Mouse (Mus musculus) heart, embryonic 16.5 days (tissue): ENCODE results near the gene Rpap1. TPM values are rescaled to one million over a fixed set of nuclear protein-coding genes. Genes with fewer than 3 reads are reported as not detected.

Source experiments
- ATAC-seq: fragments of 200-750 bp; cut with Nextera tagmentation; replicated peaks from 2 replicates; pipeline ENCODE4 v1.8.0; 2017; ENCODE audit warnings: moderate number of reproducible peaks; ENCODE audit not compliant: insufficient read depth, low FRiP score; ENCODE audit errors: extremely low read depth
- H3K27ac ChIP-seq: fragments of 300-500 bp; sonication (generic); 2 replicates; pipeline ENCODE4 v1.5.1; 2014; ENCODE audit warnings: mild to moderate bottlenecking, low read length, control low read depth, moderate library complexity
- H3K27me3 ChIP-seq: fragments of 300-500 bp; sonication (generic); 2 replicates; pipeline ENCODE4 v1.6.1; 2014; ENCODE audit warnings: low read length, mixed read lengths; ENCODE audit not compliant: control insufficient read depth, insufficient read depth
- H3K36me3 ChIP-seq: fragments of 300-500 bp; sonication (generic); 2 replicates; pipeline ENCODE4 v1.6.1; 2014; ENCODE audit not compliant: control insufficient read depth, insufficient read depth
- H3K4me1 ChIP-seq: fragments of 300-500 bp; sonication (generic); 2 replicates; pipeline ENCODE4 v1.6.1; 2014; ENCODE audit warnings: low read length, mixed read lengths; ENCODE audit not compliant: control insufficient read depth, insufficient read depth
- H3K4me2 ChIP-seq: fragments of 300-500 bp; sonication (generic); 2 replicates; pipeline ENCODE4 v1.6.1; 2014; ENCODE audit warnings: low read depth, mild to moderate bottlenecking, control low read depth, low read length
- H3K4me3 ChIP-seq: fragments of 300-500 bp; sonication (generic); 2 replicates; pipeline ENCODE4 v1.5.1; 2014; ENCODE audit warnings: mild to moderate bottlenecking, control low read depth, low read length
- H3K9ac ChIP-seq: fragments of 300-500 bp; sonication (generic); 2 replicates; pipeline ENCODE4 v1.6.1; 2014; ENCODE audit warnings: low read length, control low read depth
- H3K9me3 ChIP-seq: fragments of 300-500 bp; sonication (generic); replicated peaks from 2 replicates; pipeline ENCODE4 v1.6.1; 2016; ENCODE audit warnings: low read length; ENCODE audit not compliant: control insufficient read depth
- WGBS: fragments of 180-500 bp; shearing (Covaris S2); extraction: QIAGEN DNeasy Blood & Tissue Kit; methylation state at CpG from one replicate; pipeline ENCODE4 v1.1.7; 2014; 5-methylcytosine and 5-hydroxymethylcytosine counted together
- polyA plus RNA-seq: library from polyadenylated mRNA; unstranded; fragments of >200 nt; fragmentation: Nextera tagmentation; extraction: Ambion mirVana; gene quantifications from 2 replicates; pipeline ENCODE4 v1.2.1, GENCODE M21; 2015

Rpap1 gene
- polyA plus RNA-seq, 1 experiment from 2014 or later: 17.2 TPM

DNA sequence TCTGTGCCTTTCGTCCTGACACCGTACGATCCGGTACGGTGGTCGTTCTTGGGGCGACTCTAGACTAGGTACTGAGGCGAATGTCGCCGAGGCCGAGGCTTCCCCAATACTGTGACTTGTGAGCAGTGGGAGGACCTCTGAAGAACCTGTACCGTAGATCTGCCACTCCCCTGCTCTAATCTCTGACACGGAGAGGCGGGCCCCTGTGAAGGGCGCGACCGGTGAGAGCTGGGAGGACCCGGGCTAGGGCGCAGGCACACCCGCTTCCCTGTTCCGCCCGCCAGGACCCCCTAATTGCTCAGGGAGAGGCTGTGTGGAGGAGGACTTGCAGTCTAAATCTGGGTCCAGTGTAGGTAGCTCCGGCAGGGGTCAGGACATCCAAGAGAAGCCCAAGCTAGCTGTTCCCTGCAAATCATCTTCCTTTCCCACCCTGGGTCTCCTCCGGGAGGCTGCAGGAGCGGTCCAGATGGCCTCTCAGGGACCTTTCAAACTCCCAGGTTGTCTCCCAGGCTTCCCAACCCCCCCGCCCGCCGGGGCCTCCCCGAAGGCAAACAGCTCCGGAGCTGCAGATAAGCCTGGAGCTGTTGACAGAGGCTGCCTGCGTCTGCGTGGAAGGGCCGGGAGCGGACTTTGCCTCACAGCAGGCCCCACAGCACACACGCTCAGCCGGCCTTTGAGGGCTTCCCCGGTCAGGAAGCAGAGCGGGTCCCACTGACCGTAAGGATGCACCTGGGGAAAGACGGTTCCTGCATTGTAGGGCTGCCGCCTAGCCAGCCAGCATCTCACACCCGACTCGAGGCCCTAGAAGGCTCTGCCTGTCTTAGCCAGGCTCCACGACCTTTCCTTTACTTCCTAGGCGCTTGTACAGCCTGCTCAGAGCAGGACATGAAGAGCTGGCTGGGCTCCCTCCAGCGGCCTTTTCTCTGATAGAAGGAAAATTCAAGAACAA, 42.9 kb downstream of the Rpap1 start:
- Histone ChIP-seq H3K4me2 (peak overlapping the region; percentile 96), H3K9ac (peak overlapping the region; percentile 55), H3K27me3 (peaks cover 13% of the 10 kb centered on the region), H3K27ac (peak overlapping the region; percentile 67), H3K4me3 (peak overlapping the region; percentile 45), H3K4me1 (peaks cover 42% of the 10 kb centered on the region), H3K9me3 (no peaks in the 10 kb centered on the region), H3K36me3 (no peaks in the 10 kb centered on the region)
- 0 out of 2 replicates have a peak, but pooled peaks have one; percentile 10 for ATAC-seq
- WGBS: 5% methylated on average over 46 of the region's 46 CpGs

DNA sequence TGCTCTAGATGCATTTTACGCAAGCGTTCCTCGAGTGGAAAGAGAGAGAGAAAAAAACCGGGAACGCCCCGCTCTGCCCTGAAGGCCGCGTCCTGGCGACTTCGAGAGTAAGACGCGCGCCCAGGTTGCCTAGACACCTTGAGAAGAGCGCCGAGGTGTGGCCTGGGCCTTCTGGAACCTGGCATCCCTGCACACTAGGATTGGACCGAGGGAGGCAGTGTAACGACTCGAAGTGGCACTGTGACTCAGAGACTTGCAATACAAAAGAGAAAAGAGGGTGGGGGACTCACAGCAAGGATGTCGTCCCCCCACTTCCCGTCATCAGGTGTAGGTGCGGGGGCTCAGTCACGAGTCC, 43.6 kb downstream of the Rpap1 start:
- H3K9ac ChIP-seq: peak overlapping the region; percentile 55; the same call in 1 of the 2 replicates
- H3K4me1 ChIP-seq: peaks cover 42% of the 10 kb centered on the region
- H3K27ac ChIP-seq: no peak overlapping the region
- H3K4me2 ChIP-seq: peak overlapping the region; percentile 96
- no peaks in the 10 kb centered on the region for H3K9me3 ChIP-seq
- H3K36me3 ChIP-seq: no peaks in the 10 kb centered on the region
- H3K4me3 ChIP-seq: peak overlapping the region; percentile 45
- ATAC-seq: no peak
- 17% methylated on average over 22 of the region's 22 CpGs for WGBS
- H3K27me3 ChIP-seq: peaks cover 13% of the 10 kb centered on the region

DNA sequence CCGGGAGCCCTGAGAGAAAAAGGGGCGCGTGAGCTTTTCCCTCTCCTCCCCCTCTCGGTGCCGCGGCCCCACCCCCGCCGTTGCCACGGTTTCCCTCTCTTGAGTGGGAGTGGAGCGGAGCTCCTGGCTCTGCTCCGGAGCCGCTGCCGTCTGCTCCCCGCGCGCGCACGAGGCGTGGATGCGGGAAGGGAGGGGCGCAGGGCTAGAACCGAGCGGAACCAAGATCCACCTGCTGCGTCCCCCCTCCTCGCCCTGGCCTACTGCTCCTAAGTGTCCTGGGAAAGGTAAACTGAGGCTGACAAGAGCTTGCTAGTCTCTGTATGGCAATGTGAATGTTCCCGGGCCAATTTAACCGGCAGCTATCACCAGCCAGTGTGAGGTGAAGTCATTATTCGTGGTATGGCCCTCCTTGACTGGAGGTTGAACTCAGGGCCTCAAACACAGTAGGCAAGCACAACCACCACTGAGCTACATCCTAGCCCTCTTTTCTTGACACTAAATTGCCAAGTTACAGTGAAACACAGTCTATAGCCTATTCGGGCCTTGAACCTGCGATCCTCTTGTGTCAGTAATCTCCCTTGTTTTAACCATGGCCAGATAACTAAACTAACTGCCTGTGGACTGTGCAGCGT, 44.0 kb downstream of the Rpap1 start:
- WGBS: 13% methylated on average over 25 of the region's 31 CpGs
- H3K9me3 ChIP-seq: no peaks in the 10 kb centered on the region
- peaks cover 42% of the 10 kb centered on the region for H3K4me1 ChIP-seq
- H3K27ac ChIP-seq: no peak overlapping the region
- peak overlapping the region; percentile 81 for H3K9ac ChIP-seq
- peak overlapping the region; percentile 96 for H3K4me2 ChIP-seq
- no peak for ATAC-seq
- H3K27me3 ChIP-seq: peaks cover 13% of the 10 kb centered on the region
- peak overlapping the region; percentile 67 for H3K4me3 ChIP-seq
- H3K36me3 ChIP-seq: no peaks in the 10 kb centered on the region

DNA sequence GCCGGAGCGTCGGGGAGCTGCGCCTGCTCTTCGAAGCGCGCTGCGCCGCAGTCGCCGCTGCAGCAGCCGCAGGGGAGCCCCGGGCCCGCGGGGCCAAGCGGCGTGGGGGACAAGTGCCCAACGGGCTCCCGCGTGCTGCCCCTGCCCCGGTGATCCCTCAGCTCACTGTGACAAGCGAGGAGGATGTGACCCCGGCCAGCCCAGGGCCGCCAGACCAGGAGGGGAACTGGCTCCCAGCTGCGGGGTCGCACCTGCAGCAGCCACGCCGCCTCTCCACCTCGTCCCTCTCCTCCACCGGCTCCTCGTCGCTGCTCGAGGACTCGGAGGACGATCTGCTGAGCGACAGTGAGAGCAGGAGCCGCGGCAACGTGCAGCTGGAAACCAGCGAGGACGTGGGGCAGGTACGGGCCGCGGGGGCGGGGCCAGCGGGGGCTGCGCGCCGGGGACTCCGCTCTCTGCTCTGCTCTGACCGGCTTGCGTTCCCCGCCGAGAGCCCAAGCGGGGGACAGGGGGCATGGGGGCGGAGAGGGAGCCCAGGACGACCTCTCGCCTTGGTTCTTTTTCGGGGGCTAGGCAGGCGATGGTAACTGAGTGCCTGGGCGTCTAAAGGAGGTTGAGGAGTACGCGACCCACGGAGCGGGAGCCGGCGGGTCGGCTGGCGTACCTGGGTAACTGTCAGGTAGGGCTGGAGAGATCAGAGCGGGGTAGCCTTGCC, 44.7 kb downstream of the Rpap1 start:
- WGBS: under 1% methylated on average over 64 of the region's 70 CpGs
- H3K4me3 ChIP-seq: peak overlapping the region; percentile 67
- H3K4me2 ChIP-seq: peak overlapping the region; percentile 96
- H3K27ac ChIP-seq: no peak overlapping the region
- H3K9me3 ChIP-seq: no peaks in the 10 kb centered on the region
- H3K36me3 ChIP-seq: no peaks in the 10 kb centered on the region
- H3K4me1 ChIP-seq: peaks cover 42% of the 10 kb centered on the region
- H3K27me3 ChIP-seq: peaks cover 13% of the 10 kb centered on the region
- peak overlapping the region; percentile 81 for H3K9ac ChIP-seq
- peak; percentile 9; the same call in 1 of the 2 replicates for ATAC-seq

DNA sequence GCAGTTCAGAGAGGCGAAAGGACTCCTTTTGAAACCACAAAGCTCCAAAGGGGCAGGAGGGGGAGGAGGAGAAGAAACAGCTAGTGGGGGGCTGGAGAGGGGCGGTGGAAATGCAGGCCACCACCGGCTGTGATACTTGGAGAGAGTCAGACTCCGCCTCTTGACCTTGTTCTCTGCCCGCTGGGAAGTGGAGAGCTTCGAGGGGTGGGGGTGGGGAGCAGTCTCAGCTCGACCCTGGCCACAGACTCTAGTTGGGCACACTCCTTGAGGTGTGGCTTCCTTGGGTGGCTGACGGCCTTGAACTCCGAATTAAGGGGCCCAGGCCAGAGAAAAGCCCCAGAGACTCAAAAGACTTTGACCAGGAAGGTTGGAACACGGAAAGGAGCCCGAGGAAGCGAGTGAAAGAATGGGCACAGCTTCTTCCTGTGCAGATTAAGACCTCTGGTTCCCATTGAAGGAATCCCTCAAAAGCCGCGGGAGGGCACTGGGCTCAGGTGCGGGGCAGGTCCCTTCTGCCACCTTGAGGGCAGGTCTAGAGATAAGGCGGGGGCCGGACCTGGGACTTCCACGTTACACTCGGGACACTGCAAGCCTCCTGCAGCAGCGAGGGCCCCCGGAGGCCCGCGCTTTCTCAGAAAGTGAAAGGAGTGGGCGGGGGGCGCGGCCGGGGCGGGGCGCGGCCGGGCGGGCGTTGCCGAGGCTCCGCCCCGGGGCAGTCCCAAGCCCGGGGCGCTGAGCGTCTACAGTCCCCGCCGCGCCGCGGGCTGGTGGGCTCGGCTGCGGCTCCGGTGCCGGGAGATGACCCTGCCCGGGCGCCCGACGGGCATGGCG, 45.5 kb downstream of the Rpap1 start, which contains the start of gene Itpka:
Gene Itpka (plus strand): TSS at position 757 of the 831 bp plus-strand sequence.
- H3K4me1 ChIP-seq: peaks cover 48% of the 10 kb centered on the region
- H3K36me3 ChIP-seq: no peaks in the 10 kb centered on the region
- under 1% methylated on average over 53 of the region's 53 CpGs for WGBS
- H3K27ac ChIP-seq: peak within 1 kb of the TSS; percentile 93
- peak within 1 kb of the TSS; percentile 67 for H3K4me3 ChIP-seq
- no peaks in the 10 kb centered on the region for H3K9me3 ChIP-seq
- ATAC-seq: peak; percentile 87
- peak within 1 kb of the TSS; percentile 96 for H3K4me2 ChIP-seq
- peak within 1 kb of the TSS; percentile 81 for H3K9ac ChIP-seq
- H3K27me3 ChIP-seq: peaks cover 13% of the 10 kb centered on the region

DNA sequence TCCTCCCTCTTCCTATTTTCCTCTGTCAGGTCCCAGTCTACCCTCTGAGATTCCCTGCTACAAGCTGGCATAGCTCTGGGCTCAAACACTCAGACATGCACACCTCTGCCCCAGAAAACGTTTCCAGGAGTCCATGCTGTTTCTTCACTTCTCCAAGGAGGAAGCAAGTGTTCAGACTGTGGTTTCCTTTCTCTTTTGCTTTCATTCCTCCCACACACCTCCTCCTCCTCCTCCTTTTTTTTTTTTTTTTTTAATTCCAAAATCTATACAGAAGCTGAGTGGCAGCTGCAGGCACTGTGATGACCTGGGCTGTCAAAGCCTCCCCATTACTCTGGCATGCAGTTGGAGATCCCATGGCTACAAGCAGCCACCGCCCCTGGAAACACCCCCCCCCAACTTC, 46.8 kb downstream of the Rpap1 start:
- Histone ChIP-seq H3K27ac (no peak overlapping the region), H3K9me3 (no peaks in the 10 kb centered on the region), H3K36me3 (peaks cover under 1% of the 10 kb centered on the region; the same call in 1 of the 2 replicates), H3K9ac (no peak overlapping the region), H3K27me3 (peaks cover 13% of the 10 kb centered on the region), H3K4me3 (no peak overlapping the region), H3K4me2 (peak overlapping the region; percentile 96; the same call in 1 of the 2 replicates), H3K4me1 (peaks cover 48% of the 10 kb centered on the region)
- WGBS: 34% methylated on average over 2 of the region's 2 CpGs
- ATAC-seq: no peak

DNA sequence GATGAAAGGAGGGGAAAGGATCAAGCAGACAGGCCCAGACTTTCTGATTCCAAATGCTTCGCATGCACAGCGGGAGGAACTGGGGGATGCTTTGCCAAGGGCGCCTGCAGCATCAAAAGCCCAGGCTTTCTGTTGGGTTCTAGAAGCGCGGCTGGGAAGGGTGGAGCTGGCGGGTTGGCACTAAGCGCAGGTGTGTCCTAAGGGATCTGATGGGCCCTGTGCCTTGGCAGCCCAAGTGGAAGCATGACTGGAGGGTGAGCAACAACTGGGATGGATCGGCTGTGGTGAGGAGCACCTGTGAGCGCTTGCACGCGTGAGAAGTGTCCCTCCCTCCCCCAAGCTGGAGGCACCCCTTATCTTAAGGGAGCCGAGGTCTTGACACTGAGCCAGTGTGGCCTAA, 50.2 kb downstream of the Rpap1 start:
- H3K27me3 ChIP-seq: no peaks in the 10 kb centered on the region
- H3K27ac ChIP-seq: no peak overlapping the region
- H3K36me3 ChIP-seq: peaks cover 17% of the 10 kb centered on the region
- H3K4me3 ChIP-seq: no peak overlapping the region
- 23% methylated on average over 12 of the region's 12 CpGs for WGBS
- peaks cover 19% of the 10 kb centered on the region for H3K4me1 ChIP-seq
- H3K9ac ChIP-seq: no peak overlapping the region
- H3K4me2 ChIP-seq: 0 out of 2 replicates have a peak overlapping the region, but pooled peaks have one; percentile 9
- no peak for ATAC-seq
- H3K9me3 ChIP-seq: no peaks in the 10 kb centered on the region

DNA sequence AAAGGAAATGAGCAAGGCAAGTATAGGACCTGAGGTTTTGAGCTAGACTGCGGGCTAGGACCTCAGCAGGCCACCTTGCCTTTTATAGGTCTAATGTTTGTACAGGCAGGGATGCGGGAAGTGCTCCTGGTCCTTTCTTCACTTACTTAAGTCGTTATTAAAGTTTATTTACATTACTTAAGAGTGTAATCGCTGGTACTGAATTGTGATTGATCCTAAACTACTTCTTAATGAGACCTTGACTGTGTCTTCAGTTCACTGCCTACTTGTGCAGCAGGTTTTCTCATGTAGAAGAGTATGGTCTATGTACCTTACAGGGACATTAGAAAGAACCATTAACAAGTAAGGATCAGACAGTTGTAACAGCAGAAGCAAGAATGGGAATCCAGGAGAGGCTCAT, 56.6 kb downstream of the Rpap1 start:
- Histone ChIP-seq H3K36me3 (peaks cover 47% of the 10 kb centered on the region), H3K9ac (no peak overlapping the region), H3K4me1 (no peaks in the 10 kb centered on the region), H3K4me3 (no peak overlapping the region), H3K27ac (no peak overlapping the region), H3K27me3 (no peaks in the 10 kb centered on the region), H3K4me2 (no peak overlapping the region), H3K9me3 (no peaks in the 10 kb centered on the region)
- 86% methylated on average over 4 of the region's 4 CpGs for WGBS
- no peak for ATAC-seq
